Mouse (Mus musculus): ENCODE results near the gene Psme1. TPM values are rescaled to one million over a fixed set of nuclear protein-coding genes. Genes with fewer than 3 reads are reported as not detected.
A peak's percentile ranks its signal among the peaks of the same experiment; 100 is the strongest.

The Psme1 gene
- polyA plus RNA-seq, 1 experiment from 2014 or later, result 115 TPM

DNA sequence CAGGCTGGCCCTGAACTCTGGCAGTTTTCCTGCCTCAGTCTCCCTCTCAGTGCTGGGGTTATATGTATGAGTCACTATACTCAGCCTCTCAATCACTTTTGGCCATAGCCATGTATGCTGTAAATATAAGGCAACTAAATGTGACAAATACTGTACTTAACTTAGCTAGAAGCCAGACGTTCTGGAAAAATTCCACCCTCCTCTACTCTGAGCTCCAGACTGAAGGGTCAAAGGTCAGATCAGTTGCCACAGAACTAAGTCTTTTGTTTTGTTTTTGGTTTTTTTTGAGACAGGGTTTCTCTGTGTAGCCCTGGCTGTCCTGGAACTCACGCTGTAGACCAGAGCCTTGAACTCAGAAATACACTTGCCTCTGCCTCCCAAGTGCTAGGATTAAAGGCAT lies 38.0 kb downstream of the Psme1 start:
- Histone ChIP-seq H3K36me3 (no peaks in the 10 kb centered on the region), H3K27me3 (ENCODE audit: low read depth, poor library complexity, severe bottlenecking) (peaks cover 9% of the 10 kb centered on the region; the same call in 1 of the 2 replicates), H3K27ac (no peak overlapping the region), H3K4me1 (peaks cover 21% of the 10 kb centered on the region), H3K4me3 (no peak overlapping the region), H3K9me3 (replicated peaks) (no peaks in the 10 kb centered on the region)
- DNase-seq (ENCODE audit: low spot score), result no peak
- WGBS, result 59% methylated on average over 2 of the region's 2 CpGs

DNA sequence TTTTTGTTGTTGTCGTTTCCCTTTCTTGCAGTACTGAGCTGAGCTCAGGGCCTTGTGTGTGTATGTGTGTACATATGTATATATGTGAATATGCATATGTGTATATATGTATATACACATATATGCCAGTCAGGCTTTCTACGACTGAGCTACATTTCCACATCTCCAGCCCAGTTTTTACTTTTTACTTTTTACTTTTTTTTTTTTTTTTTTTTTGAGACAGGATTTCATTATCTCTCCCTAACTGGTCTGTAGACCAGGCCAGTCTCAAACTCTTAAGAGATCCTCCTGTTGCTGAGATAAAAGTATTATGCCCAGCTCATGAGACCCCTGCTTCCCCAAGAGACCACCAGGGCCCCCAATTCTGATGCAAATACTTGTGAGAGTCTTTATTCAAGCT lies 38.9 kb downstream of the Psme1 start:
- Histone ChIP-seq H3K27ac (no peak overlapping the region), H3K4me3 (no peak overlapping the region), H3K36me3 (no peaks in the 10 kb centered on the region), H3K4me1 (peaks cover 21% of the 10 kb centered on the region), H3K27me3 (ENCODE audit: low read depth, poor library complexity, severe bottlenecking) (peaks cover 9% of the 10 kb centered on the region; the same call in 1 of the 2 replicates), H3K9me3 (replicated peaks) (no peaks in the 10 kb centered on the region)
- 83% methylated on average over 2 of the region's 2 CpGs for WGBS
- no peak for DNase-seq (ENCODE audit: low spot score)

DNA sequence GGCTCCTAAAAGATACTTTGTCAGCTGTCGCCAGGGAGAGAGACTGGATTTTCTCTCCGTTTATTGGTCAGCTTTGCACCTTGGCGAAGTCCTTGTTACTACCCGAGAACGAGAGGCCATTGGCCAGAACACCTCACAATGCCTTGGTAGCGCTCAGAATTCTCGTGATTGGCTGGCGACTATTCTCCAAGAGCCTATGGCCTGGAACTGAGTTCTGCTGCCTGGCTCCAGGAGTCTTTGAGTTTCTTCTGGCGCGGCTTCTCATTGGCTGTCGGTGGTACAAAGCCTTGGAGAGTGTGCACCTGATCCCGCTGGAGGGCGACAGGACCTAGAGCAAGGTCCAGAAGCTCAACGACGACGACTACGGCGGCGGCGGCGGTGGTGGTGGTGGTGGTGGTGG lies 39.9 kb downstream of the Psme1 start, which contains the start of gene Rec8:
Gene Rec8, plus strand, starts transcription at position 216 of the 400 bp plus-strand sequence.
- Histone ChIP-seq H3K36me3 (0 out of 2 replicates have a peak, but pooled peaks cover 3% of the 10 kb centered on the region), H3K27ac (peak within 1 kb of the TSS; percentile 46; the same call in 1 of the 2 replicates), H3K4me3 (peak within 1 kb of the TSS; percentile 39), H3K4me1 (peaks cover 21% of the 10 kb centered on the region), H3K9me3 (replicated peaks) (no peaks in the 10 kb centered on the region), H3K27me3 (ENCODE audit: low read depth, poor library complexity, severe bottlenecking) (peaks cover 9% of the 10 kb centered on the region; the same call in 1 of the 2 replicates)
- DNase-seq (ENCODE audit: low spot score), result peak; percentile 66
- 21% methylated on average over 21 of the region's 21 CpGs for WGBS

DNA sequence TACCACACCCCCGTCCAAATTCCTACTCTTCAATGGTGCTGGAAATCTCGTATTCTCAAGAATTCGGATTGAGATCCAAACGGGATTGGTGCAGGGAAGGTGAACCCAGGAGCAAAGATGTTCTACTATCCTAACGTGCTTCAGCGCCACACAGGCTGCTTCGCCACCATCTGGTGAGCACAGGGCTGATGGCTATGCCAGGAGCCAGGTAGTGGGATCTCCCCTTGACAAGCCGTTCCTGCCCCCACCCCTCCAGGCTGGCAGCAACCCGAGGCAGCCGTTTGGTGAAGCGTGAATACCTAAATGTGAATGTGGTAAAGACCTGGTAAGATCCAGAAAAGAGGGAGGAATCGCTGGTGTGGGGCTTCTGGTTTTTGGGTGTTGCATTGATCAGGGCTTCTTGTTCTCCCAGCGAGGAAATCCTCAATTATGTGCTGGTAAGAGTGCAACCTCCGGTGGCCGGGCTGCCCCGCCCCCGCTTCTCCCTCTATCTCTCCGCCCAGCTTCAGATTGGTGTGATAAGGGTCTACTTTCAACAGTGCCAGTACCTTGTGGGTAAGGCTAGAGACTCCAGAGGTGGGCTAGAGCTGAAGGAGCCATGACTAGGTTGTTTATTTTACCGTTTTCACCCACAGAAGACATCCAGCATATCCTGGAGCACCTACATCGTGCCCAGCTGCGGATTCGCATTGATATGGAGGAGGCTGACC lies 40.7 kb downstream of the Psme1 start:
- Histone ChIP-seq H3K9me3 (replicated peaks) (no peaks in the 10 kb centered on the region), H3K27ac (peak overlapping the region; percentile 46; the same call in 1 of the 2 replicates), H3K4me1 (peaks cover 21% of the 10 kb centered on the region), H3K36me3 (peaks cover 10% of the 10 kb centered on the region), H3K4me3 (peak overlapping the region; percentile 39), H3K27me3 (ENCODE audit: low read depth, poor library complexity, severe bottlenecking) (peaks cover 9% of the 10 kb centered on the region; the same call in 1 of the 2 replicates)
- no peak for DNase-seq (ENCODE audit: low spot score)
- 49% methylated on average over 22 of the region's 22 CpGs for WGBS

DNA sequence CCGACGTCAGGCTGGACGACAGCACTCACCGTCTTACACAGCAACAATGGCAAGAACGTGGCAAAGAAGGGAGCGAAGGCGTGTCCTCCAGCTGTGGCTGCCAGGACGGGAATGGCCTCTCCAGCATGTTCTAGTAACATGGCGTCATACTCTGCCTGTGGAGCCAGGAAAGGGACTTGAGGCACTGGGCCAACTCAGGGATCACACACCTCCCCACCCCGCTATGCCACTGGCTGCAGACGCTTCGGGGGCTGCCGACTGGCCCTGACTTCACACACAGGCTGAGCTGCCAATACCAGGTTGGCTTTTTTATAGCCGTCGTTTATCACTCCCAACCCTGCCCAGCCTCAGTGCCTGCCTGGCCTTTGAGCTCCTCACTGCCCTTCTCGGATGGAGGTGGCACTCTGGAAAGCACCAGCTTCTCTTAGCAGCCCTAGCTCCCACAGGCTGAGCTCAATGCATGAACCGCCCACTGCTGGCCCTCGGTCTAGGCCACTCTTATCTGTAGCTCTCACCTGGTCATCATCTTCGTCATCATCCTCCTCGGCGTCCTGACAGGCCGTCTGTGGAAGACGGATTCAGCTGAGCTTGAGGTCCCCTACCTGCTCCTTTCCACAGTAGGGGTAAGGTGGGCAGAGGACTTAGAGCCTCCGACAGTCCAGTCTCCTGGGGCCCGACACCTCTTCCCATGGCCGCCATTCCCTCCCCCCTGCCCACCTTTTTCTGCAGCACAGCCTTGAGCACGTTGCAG lies 50.3 kb downstream of the Psme1 start:
- Histone ChIP-seq H3K27me3 (ENCODE audit: low read depth, poor library complexity, severe bottlenecking) (no peaks in the 10 kb centered on the region), H3K9me3 (replicated peaks) (no peaks in the 10 kb centered on the region), H3K4me1 (no peaks in the 10 kb centered on the region), H3K27ac (no peak overlapping the region), H3K36me3 (peaks cover 100% of the 10 kb centered on the region), H3K4me3 (no peak overlapping the region)
- DNase-seq (ENCODE audit: low spot score), result no peak
- 84% methylated on average over 27 of the region's 27 CpGs for WGBS

DNA sequence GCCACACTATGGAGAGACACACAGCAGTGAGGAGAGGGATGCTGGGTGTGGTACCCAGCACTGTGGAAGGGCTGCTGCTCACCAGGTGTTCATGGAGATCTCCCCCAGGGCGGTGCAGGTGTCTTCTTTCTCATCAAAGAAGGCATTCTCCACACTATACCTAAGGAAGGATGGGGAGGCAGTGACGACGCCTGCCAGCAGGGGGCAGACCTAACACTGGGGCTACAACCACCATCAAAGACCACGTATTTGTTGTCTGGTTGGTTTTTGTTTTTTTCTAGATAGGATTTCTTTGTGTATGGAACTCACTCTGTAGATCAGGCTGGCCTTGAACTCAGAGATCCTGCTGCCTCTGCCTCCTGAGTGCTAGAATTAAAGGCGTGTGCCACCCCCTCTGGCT lies 51.4 kb downstream of the Psme1 start:
- DNase-seq (ENCODE audit: low spot score), result peak; percentile 49
- peaks cover 4% of the 10 kb centered on the region for H3K4me1 ChIP-seq
- H3K27me3 ChIP-seq (ENCODE audit: low read depth, poor library complexity, severe bottlenecking), result no peaks in the 10 kb centered on the region
- no peaks in the 10 kb centered on the region for H3K9me3 ChIP-seq (replicated peaks)
- no peak overlapping the region for H3K27ac ChIP-seq
- H3K4me3 ChIP-seq, result no peak overlapping the region
- WGBS, result 61% methylated on average over 5 of the region's 5 CpGs
- peaks cover 100% of the 10 kb centered on the region for H3K36me3 ChIP-seq

Other genes with a start within 250 kb of the Psme1 start
- gene Dhrs4, start 99.4 kb upstream of the Psme1 start, polyA plus RNA-seq (2016; fragmentation: Nextera tagmentation; extraction: Ambion mirVana), result 74.5 and 83.2 TPM in 2 replicates
- gene Carmil3, start 87.5 kb upstream of the Psme1 start, polyA plus RNA-seq (2016; fragmentation: Nextera tagmentation; extraction: Ambion mirVana), result 2.4 and 2.9 TPM in 2 replicates
- 0.05 TPM in 1 of 2 replicates, not detected in the other for gene Cpne6, start 67.7 kb upstream of the Psme1 start, polyA plus RNA-seq (2016; fragmentation: Nextera tagmentation; extraction: Ambion mirVana)
- gene Nrl, start 53.1 kb upstream of the Psme1 start, polyA plus RNA-seq (2016; fragmentation: Nextera tagmentation; extraction: Ambion mirVana), result not detected in 2 replicates
- gene Pck2, start 37.9 kb upstream of the Psme1 start, polyA plus RNA-seq (2016; fragmentation: Nextera tagmentation; extraction: Ambion mirVana), result 22.1 and 26.9 TPM in 2 replicates
- 62.3 and 69.1 TPM in 2 replicates for gene Dcaf11, start 18.1 kb upstream of the Psme1 start, polyA plus RNA-seq (2016; fragmentation: Nextera tagmentation; extraction: Ambion mirVana)
- 0.59 and 0.87 TPM in 2 replicates for gene A730061H03Rik, start 17.7 kb upstream of the Psme1 start, polyA plus RNA-seq (2016; fragmentation: Nextera tagmentation; extraction: Ambion mirVana)
- gene Fitm1, start 2.5 kb upstream of the Psme1 start, polyA plus RNA-seq (2016; fragmentation: Nextera tagmentation; extraction: Ambion mirVana), result 1.3 and 3.9 TPM in 2 replicates
- 5.2 and 5.4 TPM in 2 replicates for gene Emc9, start 7.2 kb downstream of the Psme1 start, polyA plus RNA-seq (2016; fragmentation: Nextera tagmentation; extraction: Ambion mirVana)
- 157 and 192 TPM in 2 replicates for gene Psme2, start 13.0 kb downstream of the Psme1 start, polyA plus RNA-seq (2016; fragmentation: Nextera tagmentation; extraction: Ambion mirVana)
- 19.7 and 22.6 TPM in 2 replicates for gene Rnf31, start 13.6 kb downstream of the Psme1 start, polyA plus RNA-seq (2016; fragmentation: Nextera tagmentation; extraction: Ambion mirVana)
- gene Irf9, start 25.4 kb downstream of the Psme1 start, polyA plus RNA-seq (2016; fragmentation: Nextera tagmentation; extraction: Ambion mirVana), result 4.9 and 7.0 TPM in 2 replicates
- gene Rec8, start 39.9 kb downstream of the Psme1 start, polyA plus RNA-seq (2016; fragmentation: Nextera tagmentation; extraction: Ambion mirVana), result 6.1 and 12.1 TPM in 2 replicates
- gene Ipo4, start 57.8 kb downstream of the Psme1 start, polyA plus RNA-seq (2016; fragmentation: Nextera tagmentation; extraction: Ambion mirVana), result 134 and 152 TPM in 2 replicates
- 1.1 and 2.2 TPM in 2 replicates for gene Gm49378, start 59.8 kb downstream of the Psme1 start, polyA plus RNA-seq (2016; fragmentation: Nextera tagmentation; extraction: Ambion mirVana)
- 80.6 and 92.0 TPM in 2 replicates for gene Tm9sf1, start 65.7 kb downstream of the Psme1 start, polyA plus RNA-seq (2016; fragmentation: Nextera tagmentation; extraction: Ambion mirVana)
- gene Tssk4, start 72.1 kb downstream of the Psme1 start, polyA plus RNA-seq (2016; fragmentation: Nextera tagmentation; extraction: Ambion mirVana), result 0.60 and 0.61 TPM in 2 replicates
- 58.8 and 67.0 TPM in 2 replicates for gene Mdp1, start 82.4 kb downstream of the Psme1 start, polyA plus RNA-seq (2016; fragmentation: Nextera tagmentation; extraction: Ambion mirVana)
- 55.8 and 60.8 TPM in 2 replicates for gene Gmpr2, start 93.8 kb downstream of the Psme1 start, polyA plus RNA-seq (2016; fragmentation: Nextera tagmentation; extraction: Ambion mirVana)
- 649 and 655 TPM in 2 replicates for gene Nedd8, start 94.0 kb downstream of the Psme1 start, polyA plus RNA-seq (2016; fragmentation: Nextera tagmentation; extraction: Ambion mirVana)
- 66.2 and 77.9 TPM in 2 replicates for gene Tinf2, start 103.7 kb downstream of the Psme1 start, polyA plus RNA-seq (2016; fragmentation: Nextera tagmentation; extraction: Ambion mirVana)
- gene Tgm1, start 135.8 kb downstream of the Psme1 start, polyA plus RNA-seq (2016; fragmentation: Nextera tagmentation; extraction: Ambion mirVana), result 1.5 and 1.9 TPM in 2 replicates
- 27.3 and 29.7 TPM in 2 replicates for gene Rabggta, start 144.1 kb downstream of the Psme1 start, polyA plus RNA-seq (2016; fragmentation: Nextera tagmentation; extraction: Ambion mirVana)
- 65.2 and 67.4 TPM in 2 replicates for gene Dhrs1, start 167.6 kb downstream of the Psme1 start, polyA plus RNA-seq (2016; fragmentation: Nextera tagmentation; extraction: Ambion mirVana)
- 68.7 and 71.4 TPM in 2 replicates for gene Nop9, start 167.6 kb downstream of the Psme1 start, polyA plus RNA-seq (2016; fragmentation: Nextera tagmentation; extraction: Ambion mirVana)
- gene Cideb, start 180.3 kb downstream of the Psme1 start, polyA plus RNA-seq (2016; fragmentation: Nextera tagmentation; extraction: Ambion mirVana), result 0.24 TPM in 1 of 2 replicates, not detected in the other
- gene Ltb4r2, start 183.3 kb downstream of the Psme1 start, polyA plus RNA-seq (2016; fragmentation: Nextera tagmentation; extraction: Ambion mirVana), result 0.23 and 0.30 TPM in 2 replicates
- 0.14 and 0.26 TPM in 2 replicates for gene Ltb4r1, start 187.8 kb downstream of the Psme1 start, polyA plus RNA-seq (2016; fragmentation: Nextera tagmentation; extraction: Ambion mirVana)
- 7.7 and 13.3 TPM in 2 replicates for gene Adcy4, start 206.0 kb downstream of the Psme1 start, polyA plus RNA-seq (2016; fragmentation: Nextera tagmentation; extraction: Ambion mirVana)
- 25.3 and 29.3 TPM in 2 replicates for gene Ripk3, start 210.7 kb downstream of the Psme1 start, polyA plus RNA-seq (2016; fragmentation: Nextera tagmentation; extraction: Ambion mirVana)
- gene Nfatc4, start 245.0 kb downstream of the Psme1 start, polyA plus RNA-seq (2016; fragmentation: Nextera tagmentation; extraction: Ambion mirVana), result 106 and 157 TPM in 2 replicates

All from limb, embryonic 10.5 days (tissue).